Mouse (Mus musculus) heart, postnatal 36 days (tissue): ENCODE data around the gene Pip4k2c. TPM values are rescaled to one million over a fixed set of nuclear protein-coding genes. Genes with fewer than 3 reads are reported as not detected.

ENCODE experiments used
- DNase-seq, 2 experiments: peaks; one replicate each; pipeline ENCODE4 v3.0.0; 2021 to 2022
- intact Hi-C: fragments of 180-260 bp; cut with DNase I; formaldehyde crosslinking; loops from one replicate; pipeline ENCODE4 v1.15.1; 2025
- total RNA-seq, 2 experiments: library from RNA; stranded (reverse); gene quantifications; 2 replicates each; pipeline ENCODE4 v1.2.3; 2021

The Pip4k2c gene
- total RNA-seq, 2 experiments from 2014 or later = 26.9 to 29.9 TPM

DNA sequence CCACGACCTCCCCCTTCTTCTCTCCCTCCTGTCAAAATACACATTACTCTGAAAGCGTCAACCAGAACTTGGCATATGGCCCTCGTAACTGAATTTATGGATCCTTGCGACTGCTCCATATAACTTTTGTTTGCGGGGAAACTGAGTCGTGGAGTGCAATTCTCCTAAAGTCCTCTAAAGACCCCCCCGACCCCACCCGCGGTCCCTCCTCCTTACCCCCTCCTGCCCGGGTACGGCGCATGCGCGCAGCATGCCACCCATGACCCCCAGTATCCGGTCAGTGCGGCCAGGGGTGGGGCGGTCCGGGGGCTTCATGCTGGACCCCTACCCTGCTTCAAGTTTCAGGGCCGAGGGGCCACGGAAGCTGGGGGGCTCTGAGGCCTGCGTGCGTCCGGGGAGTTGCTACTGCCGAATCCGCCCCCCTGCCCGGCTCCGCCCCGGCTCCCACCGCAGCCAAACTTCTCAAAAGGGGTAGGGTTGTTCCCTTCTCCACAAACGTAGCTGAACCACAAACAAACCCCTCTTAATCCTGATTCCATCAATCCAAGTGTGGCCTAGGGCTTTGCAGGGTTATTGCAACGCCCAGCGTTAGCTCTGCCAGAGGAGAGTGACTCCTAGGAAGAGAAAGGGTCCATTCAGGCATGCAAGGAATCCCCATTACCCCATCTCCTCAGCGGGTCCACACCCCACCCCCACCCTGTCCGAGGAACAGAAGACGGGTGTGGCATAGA lies 21.6 kb downstream of the Pip4k2c start, which contains the start of gene Arhgef25:
TSS of gene Arhgef25 (minus strand) at position 433 of the 731 bp plus-strand sequence.
- intact Hi-C loops = no loop called here
- peak; percentile 68 to 81 for DNase-seq

DNA sequence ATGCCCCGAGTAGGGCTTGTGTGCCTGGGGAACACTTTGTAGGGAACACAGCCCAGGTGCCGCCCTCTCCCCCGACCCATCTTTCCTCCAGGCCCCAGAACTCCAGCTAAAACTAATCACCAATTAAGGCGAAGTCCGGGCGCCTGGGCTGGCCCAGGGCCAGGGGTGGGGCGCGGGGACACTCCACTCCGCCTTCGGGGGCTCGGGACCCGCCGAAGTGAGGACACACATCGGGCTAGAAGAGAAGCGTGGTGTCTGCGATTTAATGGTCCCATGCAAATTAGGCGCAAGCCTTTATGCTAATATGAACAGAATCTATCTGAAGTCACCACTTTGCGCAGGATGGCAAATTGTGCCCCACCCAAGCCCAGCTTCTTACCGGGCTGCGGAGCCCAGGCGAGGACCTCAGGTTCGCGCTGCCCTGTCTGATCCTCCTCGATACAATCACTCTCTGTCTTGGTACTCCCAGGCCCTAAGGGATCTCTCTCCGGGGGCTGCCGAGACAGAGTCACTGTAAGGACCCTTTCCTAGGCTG lies 22.2 kb downstream of the Pip4k2c start:
- peak; percentile 66 to 73 for DNase-seq
- intact Hi-C loops = no loop called here

DNA sequence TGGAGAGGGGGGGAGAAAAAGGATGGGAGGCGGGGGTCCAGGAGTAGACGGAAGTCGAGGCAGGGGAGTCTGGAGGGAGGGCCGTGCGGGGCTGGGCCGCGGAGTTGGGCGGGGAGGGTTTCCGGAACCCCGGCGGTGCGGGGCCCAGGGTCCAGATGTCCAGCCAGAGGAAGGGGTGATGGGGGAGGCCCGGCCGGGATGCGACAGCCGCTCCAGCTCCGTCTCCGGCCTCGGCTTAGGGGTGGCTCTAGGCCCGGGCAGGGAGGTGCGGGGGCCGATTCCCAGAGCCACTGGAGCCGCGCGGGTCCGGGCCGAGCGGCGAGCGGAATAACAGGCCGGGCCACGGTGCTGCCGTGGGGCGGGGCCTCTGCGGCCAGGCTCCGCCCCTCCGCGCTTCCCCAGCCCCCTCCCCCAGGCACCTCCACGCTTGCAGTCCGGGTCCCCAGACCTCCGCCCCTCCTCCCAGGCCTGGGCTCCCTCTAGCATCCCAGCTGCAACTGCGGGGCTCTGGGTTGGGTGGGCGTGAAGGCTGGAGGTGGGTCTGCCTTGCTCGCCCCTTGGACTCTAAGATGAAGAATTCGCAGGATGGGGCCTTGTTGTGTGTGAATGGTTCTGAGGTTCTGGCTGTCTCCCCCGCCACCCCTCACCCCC lies 22.8 kb downstream of the Pip4k2c start:
- intact Hi-C loops = no loop called here
- DNase-seq = peak; percentile 67 to 76

DNA sequence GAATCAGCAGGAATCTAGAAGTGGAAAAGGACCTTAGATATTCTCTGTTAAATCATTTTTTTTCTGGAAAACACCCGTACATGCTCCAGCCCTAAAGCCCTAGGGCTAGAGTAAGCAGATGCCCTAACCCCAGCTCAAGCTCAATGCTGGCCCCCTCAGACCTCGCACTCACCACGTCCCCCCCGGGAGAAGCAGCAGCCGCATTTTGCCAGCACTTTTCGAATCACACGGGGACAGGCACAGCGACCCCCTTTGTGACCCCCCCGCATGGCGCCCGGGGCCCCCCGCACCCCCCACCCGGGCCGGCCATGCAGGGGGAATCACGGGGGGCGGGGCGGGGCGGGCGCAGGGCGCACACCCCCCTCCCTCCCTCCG lies 23.3 kb downstream of the Pip4k2c start:
- intact Hi-C loops = no loop called here
- no peak for DNase-seq

DNA sequence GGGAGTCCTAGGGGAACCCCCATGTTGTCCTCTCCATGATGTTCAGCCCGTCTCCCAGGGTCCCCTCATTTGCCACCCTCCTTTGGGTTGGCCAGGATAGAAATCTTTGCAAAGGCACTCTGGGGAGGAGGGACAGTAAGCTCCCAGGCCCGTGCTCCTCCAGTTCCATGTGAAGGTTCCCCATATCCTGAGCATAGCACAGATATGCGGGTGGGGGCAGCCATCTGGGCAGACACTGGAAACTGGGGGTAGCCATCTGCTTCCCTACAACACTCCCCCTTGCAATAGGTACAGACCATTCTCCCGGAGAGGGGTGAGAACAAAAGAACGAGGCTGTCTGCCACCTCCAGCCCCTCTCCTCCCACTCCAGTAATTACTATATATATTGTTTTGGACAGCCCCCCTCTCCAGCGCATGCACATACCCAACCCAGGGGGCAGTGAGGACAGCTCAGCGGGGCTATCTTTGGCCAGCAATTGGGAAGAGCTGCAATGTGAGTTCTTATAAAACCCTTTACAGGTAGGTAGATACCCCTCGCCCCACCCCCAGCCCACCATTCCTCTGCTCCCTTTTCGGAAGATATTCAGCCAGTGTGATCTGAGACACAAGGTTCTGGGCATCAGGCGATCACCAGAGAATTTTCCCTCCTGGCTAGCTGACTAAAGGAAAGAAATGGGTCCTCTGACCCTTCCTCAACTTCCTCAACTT lies 23.9 kb downstream of the Pip4k2c start:
- DNase-seq = no peak
- intact Hi-C loops = no loop called here

DNA sequence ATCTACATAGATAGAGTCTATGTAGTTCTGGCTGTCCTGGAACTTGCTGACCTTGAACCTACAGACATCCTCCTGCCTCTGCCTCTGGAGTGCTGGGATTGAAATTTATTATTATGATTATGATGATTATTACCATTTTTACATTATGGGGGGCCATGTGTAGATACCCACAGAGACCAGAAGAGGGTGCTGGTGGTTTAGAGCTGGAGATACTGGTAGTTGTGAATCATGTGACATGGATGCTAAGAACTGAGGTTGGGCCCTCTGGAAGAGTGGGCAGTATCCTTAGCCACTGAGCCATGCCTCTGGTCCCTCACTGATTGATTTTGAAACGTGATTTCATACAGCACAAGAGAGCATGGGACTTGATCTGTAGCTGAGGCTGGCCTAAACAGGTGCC lies 24.9 kb downstream of the Pip4k2c start:
- DNase-seq = no peak
- intact Hi-C loops = no loop called here

DNA sequence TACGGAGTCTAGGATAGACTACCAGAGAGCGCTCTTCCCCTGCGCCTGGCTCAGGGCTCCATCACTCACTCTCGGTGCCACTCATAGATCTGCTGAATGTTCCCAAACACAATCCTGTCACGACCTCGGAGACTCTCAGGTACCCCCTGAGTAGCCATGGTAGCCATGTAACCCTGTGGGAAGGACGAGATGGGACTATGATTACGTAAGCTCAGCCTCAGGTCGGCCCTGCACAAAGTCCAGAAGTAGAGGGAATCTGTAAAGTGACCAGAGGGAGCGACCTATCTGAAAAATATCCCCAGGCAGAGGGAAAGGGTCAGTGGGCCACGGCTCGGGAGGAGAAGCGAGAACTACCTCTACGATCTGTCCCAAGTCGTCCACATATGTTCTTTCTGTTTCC lies 25.9 kb downstream of the Pip4k2c start:
- DNase-seq = no peak
- intact Hi-C loops = no loop called here

DNA sequence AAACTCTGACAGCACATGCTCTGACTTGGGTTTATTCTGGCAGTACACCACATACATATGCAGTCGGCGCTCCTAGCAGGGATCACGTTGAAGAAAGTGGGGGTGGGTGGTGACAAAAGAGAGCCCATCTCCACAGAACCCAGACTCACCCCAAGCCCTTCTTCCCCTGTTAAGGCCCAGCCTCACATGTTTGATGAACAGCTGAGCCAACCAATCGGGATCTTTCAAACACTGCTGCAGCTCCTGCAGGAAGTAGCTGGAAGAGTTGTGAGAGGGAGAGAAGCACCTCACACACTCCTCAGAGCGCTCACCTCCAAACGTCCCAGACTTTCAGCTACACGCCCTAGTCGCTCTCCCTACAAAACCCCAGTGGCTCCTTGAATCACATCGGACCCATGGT lies 26.3 kb downstream of the Pip4k2c start:
- intact Hi-C loops = no loop called here
- DNase-seq = no peak

DNA sequence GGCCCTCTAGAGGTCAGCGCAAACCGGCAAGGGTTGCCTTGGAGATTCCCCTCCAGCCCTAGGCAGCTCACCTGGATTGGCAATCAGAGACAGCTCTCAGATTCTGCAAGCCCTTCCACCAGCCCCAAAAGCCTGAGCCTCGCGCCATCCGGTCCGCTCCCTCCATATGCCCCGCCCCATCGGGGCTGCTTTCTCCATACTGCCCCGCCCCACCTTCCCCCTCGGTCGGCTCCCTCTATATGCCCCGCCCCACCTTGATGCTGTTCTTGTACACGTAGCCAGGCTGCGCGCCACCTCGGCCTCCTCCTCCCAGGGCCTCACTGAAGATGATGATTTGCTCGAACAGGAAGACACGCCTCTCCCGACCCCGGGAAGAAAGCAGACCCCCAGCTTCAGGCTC lies 27.6 kb downstream of the Pip4k2c start:
- no peak for DNase-seq
- intact Hi-C loops = no loop called here

DNA sequence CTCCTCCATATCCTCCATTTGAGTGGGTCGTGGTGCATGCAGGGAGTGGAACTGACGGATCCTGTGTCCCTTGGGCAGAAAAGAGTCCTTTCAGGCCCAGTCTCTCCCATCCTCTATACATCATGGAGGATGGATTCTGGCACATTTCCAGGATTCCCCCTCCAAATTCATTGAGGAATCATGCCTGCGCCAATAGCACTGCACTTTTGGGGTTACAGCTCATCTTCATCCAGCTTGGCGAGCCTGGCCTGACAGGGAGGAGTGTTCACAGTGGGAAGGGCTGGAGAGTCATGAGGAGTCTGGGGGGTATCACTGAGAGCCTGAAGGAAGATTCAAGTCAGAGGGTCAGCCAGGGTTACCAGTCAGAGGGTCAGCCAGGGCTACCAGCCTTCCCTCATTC lies 28.8 kb downstream of the Pip4k2c start:
- intact Hi-C loops = no loop called here
- DNase-seq = no peak

DNA sequence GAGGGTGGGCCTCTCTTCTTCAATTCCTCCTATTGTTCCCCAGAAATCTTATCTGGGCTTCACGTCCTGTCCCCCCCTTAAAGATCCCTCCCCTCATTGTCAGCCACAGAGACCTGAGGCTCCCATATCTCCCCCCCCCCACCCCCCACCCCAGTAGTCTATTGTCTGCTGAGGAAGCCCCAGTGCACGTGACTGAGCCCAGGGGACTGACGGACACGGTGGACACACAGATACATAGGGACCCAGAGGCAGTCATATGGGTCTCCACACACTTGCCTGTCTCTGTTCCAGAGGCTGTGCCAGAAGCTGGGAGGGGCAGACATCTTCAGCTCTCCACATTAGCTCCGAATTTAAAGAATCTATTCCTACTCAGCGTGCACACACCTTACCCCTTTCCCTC lies 29.8 kb downstream of the Pip4k2c start:
- intact Hi-C loops = no loop called here

DNA sequence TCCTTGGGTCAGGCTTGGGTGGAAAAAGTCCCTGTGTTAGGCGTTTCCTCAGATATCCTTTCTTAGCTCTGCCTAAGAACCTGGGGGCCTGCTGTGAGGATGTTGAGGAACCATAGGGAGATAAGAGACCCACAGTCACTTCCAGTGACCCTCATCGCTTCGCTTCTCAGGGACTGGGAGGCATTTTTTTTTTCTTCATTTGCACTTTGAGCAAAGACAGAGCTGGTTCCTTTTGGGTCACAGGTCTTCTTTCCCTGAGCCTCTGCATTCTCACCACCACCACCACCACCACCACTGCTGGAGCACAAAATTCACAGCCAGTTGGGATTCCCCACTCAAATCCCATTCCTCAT lies 30.7 kb downstream of the Pip4k2c start:
- DNase-seq = no peak
- intact Hi-C loops = no loop called here

More for the DNA sequence above, 29.8 kb downstream of the Pip4k2c start:
- DNase-seq = peak in 1 of 2 experiments; percentile 48

DNA sequence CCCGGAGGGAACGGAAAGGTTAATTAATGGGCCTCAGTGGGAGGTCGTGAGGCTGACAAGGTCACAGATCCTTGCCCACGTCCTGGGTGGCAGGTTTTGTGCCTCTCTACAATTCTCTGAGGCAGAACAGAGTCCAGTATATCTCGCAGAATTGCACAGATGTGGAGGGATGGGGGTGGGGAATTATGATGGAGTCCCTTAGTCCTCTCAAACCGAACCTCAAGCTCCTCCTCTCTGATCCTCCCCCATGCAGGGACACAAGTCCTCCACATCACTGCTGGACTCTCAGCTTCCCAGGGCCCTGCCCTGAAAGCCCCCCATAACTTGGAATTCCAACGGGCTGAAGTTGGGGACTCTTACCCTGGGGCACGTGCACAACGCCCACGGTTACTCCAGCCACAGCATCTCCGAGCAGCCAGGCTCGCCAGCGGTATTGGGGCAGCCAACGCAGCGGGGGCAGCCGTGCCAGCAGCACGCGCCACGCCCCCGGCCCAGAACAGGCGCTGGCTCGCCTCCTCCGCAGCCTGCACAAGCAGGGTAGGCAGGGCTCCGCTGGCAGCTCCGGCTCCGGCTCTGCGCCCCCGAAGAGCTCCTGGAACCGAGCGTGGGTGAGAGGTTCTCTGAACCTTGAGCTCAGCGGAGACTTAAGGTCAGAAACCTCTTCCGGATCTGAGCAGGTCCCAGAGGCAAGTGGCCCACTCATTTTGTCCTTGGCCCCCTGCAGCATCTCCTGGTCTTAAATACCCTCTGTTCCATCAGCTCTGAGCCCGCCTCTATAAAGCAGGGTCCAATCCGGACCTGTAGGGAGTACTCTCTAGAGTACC lies 31.3 kb downstream of the Pip4k2c start, which contains the start of gene Slc26a10:
TSS of gene Slc26a10 (minus strand) at position 775 of the 824 bp plus-strand sequence.
- intact Hi-C loops = no loop called here
- peak in 1 of 2 experiments; percentile 59 for DNase-seq

DNA sequence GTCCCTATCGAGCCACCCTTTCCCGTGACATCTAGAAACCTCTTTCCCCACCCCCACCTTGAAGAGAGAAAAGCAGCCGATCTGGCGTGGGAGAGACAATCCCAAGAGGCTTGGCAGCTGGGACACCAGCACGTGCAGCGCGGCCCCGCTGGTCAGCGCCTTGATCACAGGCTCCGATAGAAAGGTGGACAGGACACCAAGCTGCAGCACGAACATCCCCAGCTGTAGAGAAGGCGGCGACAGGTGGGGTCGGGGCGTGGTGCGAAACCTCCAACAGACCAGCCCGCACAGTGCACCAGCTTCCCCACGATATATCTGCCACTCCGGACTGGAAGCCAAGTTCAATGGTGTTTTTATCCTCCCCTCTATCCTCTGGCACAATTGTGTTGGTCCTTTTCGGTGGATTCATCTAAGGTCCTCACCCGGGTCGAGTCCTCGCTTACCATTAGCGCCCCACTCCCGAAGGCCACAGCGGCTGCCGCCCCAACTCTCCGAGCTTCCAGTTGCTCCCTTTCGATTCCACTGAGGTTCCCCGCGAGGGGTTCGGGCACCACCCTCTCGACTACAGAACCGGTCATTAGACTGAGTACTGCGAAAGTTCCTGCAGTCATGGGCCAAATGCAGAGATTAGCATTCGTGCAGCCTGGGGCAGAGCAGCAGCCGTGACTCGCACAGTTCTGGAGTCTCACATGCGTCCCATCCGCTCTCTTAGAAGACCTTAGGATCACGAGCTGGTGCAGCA lies 32.9 kb downstream of the Pip4k2c start:
- DNase-seq = no peak

DNA sequence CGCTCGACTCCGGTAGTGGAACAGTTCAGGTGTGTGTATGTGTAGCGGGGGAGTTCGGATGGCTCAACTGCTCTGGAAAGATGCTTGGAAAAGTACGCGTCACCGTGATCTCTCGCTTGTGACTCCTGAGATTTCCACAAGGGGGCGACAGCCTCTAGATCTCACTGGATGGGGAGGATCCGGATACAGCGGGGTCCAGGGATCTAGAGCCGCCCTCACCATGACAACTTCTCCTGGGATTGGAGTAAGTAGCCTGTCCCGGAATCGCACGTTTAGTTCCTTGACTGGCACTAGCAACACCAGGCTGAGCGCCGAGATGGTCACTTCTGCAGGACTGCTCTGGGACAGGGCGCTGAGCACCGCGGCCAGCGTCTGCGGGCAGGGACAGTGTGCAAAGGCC lies 33.7 kb downstream of the Pip4k2c start:
- intact Hi-C loops = loop anchor here (1.0 kb wide), 1 partner anchor 52 kb away; no protein-coding TSS in a partner anchor
- DNase-seq = peak; percentile 81 to 85

More for the DNA sequence above, 32.9 kb downstream of the Pip4k2c start:
- intact Hi-C loops = no loop called here

DNA sequence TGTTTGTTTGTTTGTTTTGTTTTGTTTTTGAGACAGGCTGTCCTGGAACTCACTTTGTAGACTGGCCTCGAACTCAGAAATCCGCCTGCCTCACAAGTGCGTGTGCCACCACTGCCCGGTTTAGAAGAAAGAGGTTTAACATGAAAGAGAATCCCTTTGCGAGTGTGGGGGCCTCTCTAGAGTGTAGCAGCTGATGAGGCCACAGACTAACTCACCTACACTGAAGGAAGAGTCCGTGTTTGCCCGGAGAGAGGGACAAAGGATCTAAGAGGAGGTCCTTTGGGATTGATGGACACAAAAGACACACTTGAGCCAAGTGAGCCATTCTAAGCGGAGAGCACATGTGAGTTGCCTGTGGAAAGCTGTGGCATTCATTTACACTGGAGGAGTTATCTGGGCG lies 34.1 kb downstream of the Pip4k2c start:
- intact Hi-C loops = loop anchor here (1.0 kb wide), 1 partner anchor 52 kb away; no protein-coding TSS in a partner anchor
- DNase-seq = no peak

DNA sequence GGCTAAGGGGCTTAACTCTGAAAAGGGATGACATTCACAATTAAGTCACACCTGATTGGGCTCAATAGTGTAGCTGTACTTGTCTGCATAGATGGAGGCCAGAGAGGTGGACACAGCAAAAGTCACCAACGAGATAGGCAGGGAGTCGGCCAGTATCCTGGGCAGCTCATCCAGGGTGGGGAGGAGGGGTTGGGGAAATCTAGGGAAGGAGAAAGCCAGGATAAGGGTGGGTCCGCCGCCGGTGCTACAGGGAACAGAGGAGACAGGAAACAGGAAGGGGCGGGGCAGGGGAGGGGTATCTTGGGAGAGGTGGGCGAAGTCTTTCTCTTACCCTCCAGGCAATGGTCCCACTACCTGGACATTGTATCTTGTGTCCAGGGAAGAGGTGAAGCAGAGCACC lies 34.6 kb downstream of the Pip4k2c start:
- no peak for DNase-seq
- intact Hi-C loops = loop anchor here (1.0 kb wide), 1 partner anchor 53 kb away; no protein-coding TSS in a partner anchor

DNA sequence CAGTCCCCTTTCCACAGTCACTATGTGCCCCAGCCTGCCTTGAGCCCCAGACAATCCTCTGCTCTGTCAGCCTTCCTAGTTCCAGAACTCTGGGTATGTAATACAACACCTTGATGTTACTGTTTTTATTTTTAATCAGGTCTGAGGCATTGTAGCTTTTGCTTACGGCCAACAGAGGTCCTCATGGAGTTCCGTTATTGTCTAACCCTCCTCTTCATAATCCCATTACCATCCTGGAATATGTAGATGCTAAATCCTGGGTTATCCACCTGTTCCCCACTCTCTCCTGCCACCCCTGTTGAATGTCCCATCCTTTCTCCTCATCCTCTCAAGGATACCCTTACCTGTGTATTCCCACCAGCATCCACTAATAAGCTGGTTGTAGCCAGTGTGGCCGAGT lies 35.2 kb downstream of the Pip4k2c start:
- no peak for DNase-seq
- intact Hi-C loops = no loop called here

DNA sequence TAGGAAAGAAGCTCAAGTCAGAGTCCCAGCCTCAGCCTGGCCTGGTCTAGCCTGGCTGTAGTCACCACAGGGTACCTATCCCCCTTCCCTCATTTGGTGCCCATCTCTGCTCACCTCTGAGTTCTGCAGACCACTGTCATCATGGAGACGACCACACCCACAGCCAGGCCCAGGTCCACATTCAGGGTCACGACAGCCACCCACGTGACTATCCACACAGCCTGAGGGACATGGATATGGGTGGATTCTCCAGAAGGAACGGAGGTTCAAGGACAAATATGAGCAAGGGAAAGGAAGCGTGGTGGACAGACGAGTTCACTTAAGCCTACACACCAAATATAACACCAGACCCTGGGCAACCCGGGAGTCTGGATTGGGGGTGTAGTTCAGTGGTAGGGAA lies 37.2 kb downstream of the Pip4k2c start:
- no peak for DNase-seq

More for the DNA sequence above, 37.2 kb downstream of the Pip4k2c start:
- intact Hi-C loops = no loop called here
